Mouse (Mus musculus): Measurements from ENCODE around the gene Tanc2.

- TF ChIP-seq EP300 (IDR thresholded peaks at IDR 0.05; ENCODE audit: low read depth): no peak
- no peak for TF ChIP-seq CTCF (IDR thresholded peaks at IDR 0.05; ENCODE audit: low read depth)
Measured at GRCm38 (mm10) chr11:105731989-105732531, 142.3 kb downstream of the Tanc2 start.
